Mouse (Mus musculus): ENCODE measurements around the gene Tes3-ps.

- TF ChIP-seq CTCF (IDR thresholded peaks at IDR 0.05; ENCODE audit: low read depth, low read length) (no peak), GATA1 (IDR thresholded peaks at IDR 0.05; ENCODE audit: borderline replicate concordance, low read length) (no peak), TAL1 (conservative IDR thresholded peaks at IDR 0.05; ENCODE audit: low read depth, low read length) (no peak), GATA2 (IDR thresholded peaks at IDR 0.05; ENCODE audit: borderline replicate concordance, low read depth, low read length) (no peak), POLR2AphosphoS5 (IDR thresholded peaks at IDR 0.05; ENCODE audit: insufficient replicate concordance, low read depth, low read length) (no peak)
Observed at GRCm38 (mm10) chr13:49530636-49531035, 37.5 kb downstream of the Tes3-ps start.

Measured in G1E (cell line).